Mouse (Mus musculus) erythroblast, embryonic 14.5 days (primary cell): ENCODE data around the gene 4930404H24Rik.

Source experiments
- GATA1 ChIP-seq: IDR thresholded peaks from 2 replicates; pipeline ENCODE4 v1.6.1; 2012; ENCODE audit warnings: low read length, inconsistent platforms, mixed read lengths
- TAL1 ChIP-seq: IDR thresholded peaks from 3 replicates; pipeline ENCODE4 v1.6.1; 2012; ENCODE audit warnings: low read length, inconsistent platforms, mixed read lengths

- TF ChIP-seq GATA1 (no peak), TAL1 (no peak)
Measured at GRCm38 (mm10) chr2:153506385-153506784, 13.8 kb downstream of the 4930404H24Rik start.
